Mouse (Mus musculus): ENCODE data around the gene Fn3krp. TPM values are rescaled to one million over a fixed set of nuclear protein-coding genes. Genes with fewer than 3 reads are reported as not detected.
A peak's percentile ranks its signal among the peaks of the same experiment; 100 is the strongest.

The Fn3krp gene
- polyA plus RNA-seq, 2 experiments: 24.2 to 24.4 TPM

DNA sequence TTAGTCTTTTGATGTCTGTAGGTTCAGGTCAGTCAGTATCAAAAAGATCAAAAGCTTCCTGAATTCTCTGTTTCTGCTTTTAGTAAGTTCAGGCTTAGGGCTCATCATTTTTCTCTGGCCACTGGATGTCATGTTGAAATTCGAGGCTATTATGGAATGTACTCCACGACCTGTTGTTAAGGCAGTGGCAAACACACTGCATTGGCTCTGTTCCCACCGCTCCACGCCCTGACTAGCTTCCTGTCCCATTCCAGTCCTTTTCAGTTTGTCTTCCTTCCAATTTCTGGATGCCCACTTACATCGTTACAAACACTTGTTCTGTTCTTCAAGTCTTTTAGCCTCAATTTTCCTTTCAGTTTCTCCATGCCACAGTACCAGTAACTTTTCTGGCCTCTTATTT lies 5.8 kb upstream of the Fn3krp start:
- H3K27me3 ChIP-seq (ENCODE audit: control insufficient read depth, insufficient read depth, low read length): peaks cover 2% of the 10 kb centered on the region
- H3K9me3 ChIP-seq (ENCODE audit: control insufficient read depth, low read length): no peaks in the 10 kb centered on the region
- H3K36me3 ChIP-seq (replicated peaks; ENCODE audit: control insufficient read depth, insufficient read depth, low read depth): no peaks in the 10 kb centered on the region
- DNase-seq (ENCODE audit: low read depth in 3 of 3, low spot score in 3 of 3) (no peak), ATAC-seq (ENCODE audit: insufficient read depth) (no peak)
- H3K4me2 ChIP-seq (ENCODE audit: low read depth): no peak overlapping the region
- H3K27ac ChIP-seq: no peak overlapping the region
- no peak overlapping the region for H3K9ac ChIP-seq (replicated peaks)
- no peak for TF ChIP-seq EP300 (IDR thresholded peaks at IDR 0.05; ENCODE audit: low read depth)
- TF ChIP-seq CTCF (IDR thresholded peaks at IDR 0.05; ENCODE audit: low read depth): no peak
- H3K4me1 ChIP-seq (replicated peaks; ENCODE audit: control insufficient read depth in 2 of 2, insufficient read depth in 2 of 2, low read length in 1 of 2): peaks cover 1 to 3% of the 10 kb centered on the region in 2 experiments
- no peak overlapping the region for H3K4me3 ChIP-seq (ENCODE audit: insufficient read depth in 1 of 2, low read depth in 2 of 2, low read length in 2 of 2)
- 55% methylated on average over 5 of the region's 5 CpGs for WGBS (ENCODE audit: insufficient replicate concordance)

DNA sequence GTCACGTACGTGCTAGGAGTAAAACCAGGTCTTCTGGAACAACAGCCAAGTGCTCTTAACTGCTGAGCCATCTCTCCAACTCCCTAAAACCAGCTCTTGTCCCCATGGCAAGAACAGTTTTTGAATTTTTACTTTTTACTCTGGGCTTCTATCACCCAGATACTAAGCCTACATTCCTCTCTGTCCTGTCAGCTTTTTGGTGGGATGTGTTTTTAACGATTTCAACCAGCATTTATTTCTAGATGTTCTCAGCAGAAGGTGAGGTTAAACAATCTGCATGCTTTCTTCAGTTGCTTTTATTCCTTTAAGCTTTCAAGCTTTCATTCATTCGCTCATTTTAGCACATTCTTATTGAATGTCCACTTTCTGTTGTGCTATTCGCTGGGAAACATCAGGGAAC lies 3.2 kb upstream of the Fn3krp start:
- no peaks in the 10 kb centered on the region; the same call in 1 of the 2 replicates for H3K27me3 ChIP-seq (ENCODE audit: control insufficient read depth, insufficient read depth, low read length)
- DNase-seq (ENCODE audit: low read depth in 3 of 3, low spot score in 3 of 3): no peak
- no peak overlapping the region for H3K27ac ChIP-seq
- H3K9me3 ChIP-seq (ENCODE audit: control insufficient read depth, low read length): no peaks in the 10 kb centered on the region
- H3K4me2 ChIP-seq (ENCODE audit: low read depth): no peak overlapping the region
- no peak overlapping the region for H3K9ac ChIP-seq (replicated peaks)
- H3K4me3 ChIP-seq (ENCODE audit: insufficient read depth in 1 of 2, low read depth in 2 of 2, low read length in 2 of 2): no peak overlapping the region
- WGBS (ENCODE audit: insufficient replicate concordance): 77% methylated on average over 5 of the region's 5 CpGs
- H3K4me1 ChIP-seq (replicated peaks; ENCODE audit: control insufficient read depth in 2 of 2, insufficient read depth in 2 of 2, low read length in 1 of 2): peaks cover 9 to 16% of the 10 kb centered on the region in 2 experiments
- no peak for TF ChIP-seq EP300 (IDR thresholded peaks at IDR 0.05; ENCODE audit: low read depth)
- TF ChIP-seq CTCF (IDR thresholded peaks at IDR 0.05; ENCODE audit: low read depth): no peak
- no peak for ATAC-seq (ENCODE audit: insufficient read depth)
- no peaks in the 10 kb centered on the region; the same call in 1 of the 2 replicates for H3K36me3 ChIP-seq (replicated peaks; ENCODE audit: control insufficient read depth, insufficient read depth, low read depth)

DNA sequence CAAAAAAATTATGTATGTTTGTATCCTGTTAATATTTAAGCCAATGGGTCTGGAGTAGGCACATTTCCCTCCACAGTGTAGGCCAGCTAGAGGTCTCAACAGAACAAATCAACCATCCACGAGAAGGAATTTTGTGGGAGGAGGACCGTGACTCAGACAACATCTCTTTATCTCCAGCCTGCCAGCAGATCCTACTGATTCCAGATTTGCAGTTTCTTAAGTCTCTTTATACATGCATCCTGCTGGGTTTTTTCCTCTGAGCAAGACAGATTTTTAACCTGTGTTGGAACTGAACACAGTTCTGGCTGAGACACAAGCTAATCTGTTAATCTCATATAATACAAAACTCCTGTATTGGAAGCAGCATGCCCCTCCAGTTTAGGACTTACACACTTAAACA lies 2.3 kb upstream of the Fn3krp start:
- Histone ChIP-seq H3K36me3 (replicated peaks; ENCODE audit: control insufficient read depth, insufficient read depth, low read depth) (peaks cover 4% of the 10 kb centered on the region; the same call in 1 of the 2 replicates), H3K9me3 (ENCODE audit: control insufficient read depth, low read length) (no peaks in the 10 kb centered on the region), H3K4me3 (ENCODE audit: insufficient read depth in 1 of 2, low read depth in 2 of 2, low read length in 2 of 2) (no peak overlapping the region), H3K27ac (no peak overlapping the region), H3K4me2 (ENCODE audit: low read depth) (no peak overlapping the region), H3K9ac (replicated peaks) (no peak overlapping the region), H3K27me3 (ENCODE audit: control insufficient read depth, insufficient read depth, low read length) (no peaks in the 10 kb centered on the region; the same call in 1 of the 2 replicates), H3K4me1 (replicated peaks; ENCODE audit: control insufficient read depth in 2 of 2, insufficient read depth in 2 of 2, low read length in 1 of 2) (peaks cover 18% of the 10 kb centered on the region in 2 experiments)
- WGBS (ENCODE audit: insufficient replicate concordance): 66% methylated on average over 2 of the region's 2 CpGs
- TF ChIP-seq CTCF (IDR thresholded peaks at IDR 0.05; ENCODE audit: low read depth) (no peak), EP300 (IDR thresholded peaks at IDR 0.05; ENCODE audit: low read depth) (no peak)
- DNase-seq (ENCODE audit: low read depth in 3 of 3, low spot score in 3 of 3): no peak
- no peak for ATAC-seq (ENCODE audit: insufficient read depth)

DNA sequence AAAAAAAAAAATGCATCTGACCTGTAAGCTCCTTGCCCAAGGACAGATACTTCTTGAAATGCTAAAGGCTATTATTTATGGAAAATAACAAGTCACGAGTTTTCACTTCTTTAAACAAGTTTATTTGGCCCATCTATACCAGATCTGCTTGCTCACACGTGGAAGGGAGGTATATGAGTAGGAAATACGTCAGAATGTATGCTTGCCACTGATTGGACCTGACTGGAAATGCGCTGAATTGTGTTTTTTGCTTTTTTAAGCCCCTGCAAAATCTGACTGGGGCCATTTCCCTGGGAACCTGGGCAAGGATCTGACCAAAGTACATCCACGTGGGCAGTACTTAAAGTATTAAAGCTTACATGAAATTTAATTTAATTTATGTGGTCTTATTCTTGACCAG lies 822 bp upstream of the Fn3krp start:
- ATAC-seq (ENCODE audit: insufficient read depth) (no peak), DNase-seq (ENCODE audit: low read depth in 3 of 3, low spot score in 3 of 3) (no peak)
- Histone ChIP-seq H3K27me3 (ENCODE audit: control insufficient read depth, insufficient read depth, low read length) (no peaks in the 10 kb centered on the region; the same call in 1 of the 2 replicates), H3K36me3 (replicated peaks; ENCODE audit: control insufficient read depth, insufficient read depth, low read depth) (peaks cover 13% of the 10 kb centered on the region), H3K9ac (replicated peaks) (peak overlapping the region; percentile 68), H3K4me1 (replicated peaks; ENCODE audit: control insufficient read depth in 2 of 2, insufficient read depth in 2 of 2, low read length in 1 of 2) (peaks cover 19 to 29% of the 10 kb centered on the region in 2 experiments), H3K9me3 (ENCODE audit: control insufficient read depth, low read length) (no peaks in the 10 kb centered on the region), H3K4me3 (ENCODE audit: insufficient read depth in 1 of 2, low read depth in 2 of 2, low read length in 2 of 2) (peak overlapping the region in 1 of 2 experiments; percentile 87; a peak in 2 of 4 replicates), H3K4me2 (ENCODE audit: low read depth) (peak overlapping the region; percentile 84), H3K27ac (peak overlapping the region; percentile 84)
- TF ChIP-seq CTCF (IDR thresholded peaks at IDR 0.05; ENCODE audit: low read depth) (no peak), EP300 (IDR thresholded peaks at IDR 0.05; ENCODE audit: low read depth) (no peak)
- WGBS (ENCODE audit: insufficient replicate concordance): 50% methylated on average over 5 of the region's 5 CpGs

DNA sequence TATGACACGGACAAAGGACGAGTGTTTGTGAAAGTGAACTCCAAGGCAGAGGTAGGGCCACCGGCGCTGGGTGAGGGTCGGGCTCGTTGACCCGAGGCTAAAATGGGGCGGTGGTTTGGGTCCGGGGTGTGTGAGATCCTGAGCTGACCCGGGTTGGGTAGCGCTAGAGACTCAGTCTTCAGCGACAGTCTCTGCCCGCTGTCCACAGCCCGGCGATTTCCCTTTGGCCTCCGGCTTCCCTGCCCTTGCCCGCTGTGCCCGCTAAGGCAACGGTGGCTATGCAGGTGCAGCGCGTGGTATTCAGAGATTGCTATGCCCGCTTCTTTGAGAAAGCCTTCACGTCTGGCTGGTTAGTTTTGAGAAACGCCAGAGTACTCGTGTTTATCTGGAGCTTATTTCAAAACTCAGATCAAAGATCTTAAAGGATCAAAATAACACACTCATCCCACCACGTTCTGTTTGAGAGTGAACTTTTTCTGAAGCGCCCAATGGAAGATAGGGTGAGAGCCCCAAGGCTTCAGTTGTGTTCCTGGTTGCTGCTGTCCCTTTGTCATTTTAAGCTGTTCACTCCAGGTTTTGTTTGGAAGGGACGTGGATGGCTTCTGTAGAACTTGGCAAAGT lies 462 bp downstream of the Fn3krp start:
- WGBS (ENCODE audit: insufficient replicate concordance): under 1% methylated on average over 28 of the region's 28 CpGs
- no peak for DNase-seq (ENCODE audit: low read depth in 3 of 3, low spot score in 3 of 3)
- peaks cover 19 to 29% of the 10 kb centered on the region in 2 experiments for H3K4me1 ChIP-seq (replicated peaks; ENCODE audit: control insufficient read depth in 2 of 2, insufficient read depth in 2 of 2, low read length in 1 of 2)
- peak overlapping the region; percentile 61 for H3K27ac ChIP-seq
- peak overlapping the region; percentile 93 for H3K9ac ChIP-seq (replicated peaks)
- peak overlapping the region; percentile 87 to 93 for H3K4me3 ChIP-seq (ENCODE audit: insufficient read depth in 1 of 2, low read depth in 2 of 2, low read length in 2 of 2)
- peak overlapping the region; percentile 84 for H3K4me2 ChIP-seq (ENCODE audit: low read depth)
- no peak for TF ChIP-seq EP300 (IDR thresholded peaks at IDR 0.05; ENCODE audit: low read depth)
- TF ChIP-seq CTCF (IDR thresholded peaks at IDR 0.05; ENCODE audit: low read depth): no peak
- H3K27me3 ChIP-seq (ENCODE audit: control insufficient read depth, insufficient read depth, low read length): no peaks in the 10 kb centered on the region
- peaks cover 26% of the 10 kb centered on the region for H3K36me3 ChIP-seq (replicated peaks; ENCODE audit: control insufficient read depth, insufficient read depth, low read depth)
- H3K9me3 ChIP-seq (ENCODE audit: control insufficient read depth, low read length): no peaks in the 10 kb centered on the region
- peak; percentile 68 for ATAC-seq (ENCODE audit: insufficient read depth)
